ENCODE assay signal across 19 mouse cellular contexts in genomic region chr8:108899251-108899771, GRCm38 (mm10).
DNase-seq lines count a peak whose midpoint lies in the region; ATAC-seq and TF ChIP-seq lines count a peak whose summit lies in the region.
"Had no signal": no experiment of that assay in that cellular context is flagged by ENCODE, and none has a peak within 500 bp of the region (broad histone marks: within the 10 kb centered on the region; RNA-seq: fewer than 3 reads in every experiment).

No protein-coding gene starts in this region.

- TF ChIP-seq CTCF in ES-Bruce4 (IDR thresholded peaks at IDR 0.05; ENCODE audit: low read depth, low read length) = no peak

- H3K9me3 ChIP-seq in hindbrain, embryonic 11.5 days (ENCODE audit: control insufficient read depth, low read length) = no peaks in the 10 kb centered on the region
- no peaks in the 10 kb centered on the region for H3K9me3 ChIP-seq in hindbrain, embryonic 14.5 days (ENCODE audit: control insufficient read depth, low read length)
- no peaks in the 10 kb centered on the region for H3K9me3 ChIP-seq in ES-Bruce4 (replicated peaks; ENCODE audit: control insufficient read depth, insufficient read depth, low read length, poor library complexity, severe bottlenecking)
- H3K9me3 ChIP-seq in embryonic facial prominence, embryonic 10.5 days = no peaks in the 10 kb centered on the region
- H3K9me3 ChIP-seq in midbrain, embryonic 13.5 days = no peaks in the 10 kb centered on the region
- H3K9me3 ChIP-seq: heart, embryonic 13.5 days; liver, embryonic 15.5 days had no signal

- peak overlapping the region; percentile 8; the same call in 1 of the 2 replicates for H3K27ac ChIP-seq in hindbrain, embryonic 11.5 days (ENCODE audit: low read depth, low read length)
- no peak overlapping the region for H3K27ac ChIP-seq in hindbrain, embryonic 14.5 days
- H3K27ac ChIP-seq in ES-Bruce4 (ENCODE audit: insufficient read depth, low read length) = no peak overlapping the region
- peak overlapping the region; percentile 79; the same call in 1 of the 2 replicates for H3K27ac ChIP-seq in embryonic facial prominence, embryonic 10.5 days (replicated peaks)
- 0 out of 2 replicates have a peak overlapping the region, but pooled peaks have one; percentile 74 for H3K27ac ChIP-seq in midbrain, embryonic 13.5 days
- H3K27ac ChIP-seq: gastrocnemius, adult 2 months; heart, embryonic 13.5 days; liver, embryonic 15.5 days had no signal

- no peak overlapping the region for H3K9ac ChIP-seq in hindbrain, embryonic 11.5 days (ENCODE audit: low read depth, low read length)
- no peak overlapping the region for H3K9ac ChIP-seq in hindbrain, embryonic 14.5 days
- H3K9ac ChIP-seq in ES-Bruce4 (ENCODE audit: low read depth, poor library complexity, severe bottlenecking) = no peak overlapping the region
- no peak overlapping the region for H3K9ac ChIP-seq in midbrain, embryonic 13.5 days (replicated peaks)
- H3K9ac ChIP-seq: heart, embryonic 13.5 days; liver, embryonic 15.5 days had no signal

- no peaks in the 10 kb centered on the region for H3K36me3 ChIP-seq in hindbrain, embryonic 11.5 days (ENCODE audit: control insufficient read depth, insufficient read depth, low read length)
- H3K36me3 ChIP-seq in hindbrain, embryonic 14.5 days (replicated peaks; ENCODE audit: control insufficient read depth, insufficient read depth) = no peaks in the 10 kb centered on the region
- no peaks in the 10 kb centered on the region for H3K36me3 ChIP-seq in ES-Bruce4 (ENCODE audit: control insufficient read depth, insufficient read depth, low read length, poor library complexity, severe bottlenecking)
- H3K36me3 ChIP-seq in embryonic facial prominence, embryonic 10.5 days (replicated peaks) = peaks cover 15% of the 10 kb centered on the region; the same call in 1 of the 2 replicates
- no peaks in the 10 kb centered on the region for H3K36me3 ChIP-seq in midbrain, embryonic 13.5 days
- H3K36me3 ChIP-seq: heart, embryonic 13.5 days; liver, embryonic 15.5 days had no signal

- H3K27me3 ChIP-seq in hindbrain, embryonic 11.5 days (ENCODE audit: control insufficient read depth, insufficient read depth, low read length) = no peaks in the 10 kb centered on the region; the same call in 1 of the 2 replicates
- H3K27me3 ChIP-seq in hindbrain, embryonic 14.5 days (ENCODE audit: control insufficient read depth, insufficient read depth, low read length) = no peaks in the 10 kb centered on the region
- H3K27me3 ChIP-seq in ES-Bruce4 (ENCODE audit: control insufficient read depth, insufficient read depth, low read length, poor library complexity, severe bottlenecking) = no peaks in the 10 kb centered on the region
- peaks cover 37% of the 10 kb centered on the region; the same call in 1 of the 2 replicates for H3K27me3 ChIP-seq in embryonic facial prominence, embryonic 10.5 days (replicated peaks; ENCODE audit: low read depth, poor library complexity, severe bottlenecking)
- 0 out of 2 replicates have a peak, but pooled peaks cover 10% of the 10 kb centered on the region for H3K27me3 ChIP-seq in midbrain, embryonic 13.5 days
- H3K27me3 ChIP-seq: heart, embryonic 13.5 days; liver, embryonic 15.5 days had no signal

- H3K4me2 ChIP-seq in hindbrain, embryonic 11.5 days (replicated peaks; ENCODE audit: low read depth, low read length) = no peak overlapping the region
- H3K4me2 ChIP-seq in hindbrain, embryonic 14.5 days (replicated peaks) = no peak overlapping the region
- no peak overlapping the region for H3K4me2 ChIP-seq in midbrain, embryonic 13.5 days (replicated peaks)
- H3K4me2 ChIP-seq: heart, embryonic 13.5 days; liver, embryonic 15.5 days had no signal

- DNase-seq in hindbrain, embryonic 11.5 days (ENCODE audit: low spot score) = no peak
- no peak for DNase-seq in hindbrain, embryonic 14.5 days (ENCODE audit: low spot score)
- DNase-seq in embryonic facial prominence, embryonic 10.5 days (ENCODE audit: low spot score) = no peak
- DNase-seq in kidney, postnatal 4 days = no peak
- DNase-seq in yolk sac, embryonic 10.5 days (ENCODE audit: low spot score) = no peak
- DNase-seq: adrenal gland, adult 2 months; cerebellum, adult 9-11 months; gastrocnemius, adult 2 months; heart, postnatal 4 days; kidney, adult 18-20 months; kidney, postnatal 14 days; layer of hippocampus, adult 9-11 months; right cerebral cortex, postnatal 25 days had no signal

- no peak overlapping the region for H3K4me3 ChIP-seq in hindbrain, embryonic 11.5 days (ENCODE audit: low read depth, low read length)
- no peak overlapping the region for H3K4me3 ChIP-seq in hindbrain, embryonic 14.5 days (replicated peaks; ENCODE audit: low read length)
- no peak overlapping the region for H3K4me3 ChIP-seq in ES-Bruce4 (ENCODE audit: low read depth, low read length)
- no peak overlapping the region for H3K4me3 ChIP-seq in embryonic facial prominence, embryonic 10.5 days
- H3K4me3 ChIP-seq in midbrain, embryonic 13.5 days (replicated peaks) = no peak overlapping the region
- H3K4me3 ChIP-seq: gastrocnemius, adult 2 months; heart, embryonic 13.5 days; liver, embryonic 15.5 days; myocyte had no signal

- WGBS in hindbrain, embryonic 11.5 days = 65% methylated on average over 14 of the region's 14 CpGs
- 62% methylated on average over 14 of the region's 14 CpGs for WGBS in hindbrain, embryonic 14.5 days
- 76% methylated on average over 14 of the region's 14 CpGs for WGBS in embryonic facial prominence, embryonic 10.5 days
- 63% methylated on average over 14 of the region's 14 CpGs for WGBS in midbrain, embryonic 13.5 days

- peaks cover 24% of the 10 kb centered on the region; the same call in 1 of the 2 replicates for H3K4me1 ChIP-seq in hindbrain, embryonic 11.5 days (replicated peaks; ENCODE audit: control insufficient read depth, insufficient read depth, low read length)
- H3K4me1 ChIP-seq in hindbrain, embryonic 14.5 days (replicated peaks; ENCODE audit: control insufficient read depth, insufficient read depth, low read length) = peaks cover 66% of the 10 kb centered on the region
- H3K4me1 ChIP-seq in ES-Bruce4 (ENCODE audit: control insufficient read depth, insufficient read depth, low read length) = peaks cover 14% of the 10 kb centered on the region
- peaks cover 85% of the 10 kb centered on the region for H3K4me1 ChIP-seq in embryonic facial prominence, embryonic 10.5 days
- H3K4me1 ChIP-seq in midbrain, embryonic 13.5 days (replicated peaks) = peaks cover 89% of the 10 kb centered on the region
- H3K4me1 ChIP-seq: liver, embryonic 15.5 days had no signal

- peak; percentile 20; the same call in 1 of the 2 replicates for ATAC-seq in hindbrain, embryonic 11.5 days (ENCODE audit: low FRiP score)
- no peak for ATAC-seq in hindbrain, embryonic 14.5 days (ENCODE audit: low FRiP score)
- 0 out of 2 replicates have a peak, but pooled peaks have one; percentile 10 for ATAC-seq in midbrain, embryonic 13.5 days
- ATAC-seq: lung, postnatal 0 days had no signal

- TF ChIP-seq EP300 in ES-Bruce4 (IDR thresholded peaks at IDR 0.05; ENCODE audit: insufficient read depth, low read depth, low read length) = 0 out of 2 replicates have a peak, but pooled peaks have one; percentile 6

- no peak for TF ChIP-seq POLR2A in ES-Bruce4 (IDR thresholded peaks at IDR 0.05; ENCODE audit: insufficient read depth, low read length)

Comparison
In these comparisons a context has a peak if more than half of its experiments do, and no peak if none do; other contexts are left out.
1. H3K27ac ChIP-seq: peak in hindbrain, embryonic 11.5 days (single experiment), embryonic facial prominence, embryonic 10.5 days (single experiment) and midbrain, embryonic 13.5 days (single experiment); none in hindbrain, embryonic 14.5 days (single experiment) and ES-Bruce4 (single experiment).